Mouse (Mus musculus) spleen, adult 2 months (tissue): ENCODE measurements around the gene Ak8. TPM values are rescaled to one million over a fixed set of nuclear protein-coding genes. Genes with fewer than 3 reads are reported as not detected.

Experiments used
- DNase-seq, 2 experiments: peaks; one replicate each; pipeline versions ENCODE4 v3.0.0 to v3.0.0-alpha.2; 2012 to 2021; ENCODE audit warnings: low spot score in 2 of 2, low read depth in 1 of 2
- H3K27ac ChIP-seq: fragments of 200-500 bp; 2 replicates; pipeline ENCODE4 v1.5.1; 2012; ENCODE audit warnings: low read length, inconsistent platforms; ENCODE audit not compliant: insufficient read depth
- H3K27me3 ChIP-seq: fragments of 200-500 bp; 2 replicates; pipeline ENCODE4 v1.6.1; 2012; ENCODE audit warnings: mild to moderate bottlenecking, moderate library complexity, low read length, inconsistent platforms; ENCODE audit not compliant: control insufficient read depth, insufficient read depth
- H3K36me3 ChIP-seq: fragments of 200-500 bp; 2 replicates; pipeline ENCODE4 v1.6.1; 2012; ENCODE audit warnings: mild to moderate bottlenecking, low read length, inconsistent platforms; ENCODE audit not compliant: control insufficient read depth, insufficient read depth
- H3K4me1 ChIP-seq: fragments of 200-500 bp; 2 replicates; pipeline ENCODE4 v1.6.1; 2011; ENCODE audit warnings: inconsistent platforms; ENCODE audit not compliant: control insufficient read depth, insufficient read depth, insufficient read length
- H3K4me3 ChIP-seq: fragments of 200-500 bp; 2 replicates; pipeline ENCODE4 v1.5.1; 2011; ENCODE audit warnings: mild to moderate bottlenecking, inconsistent platforms; ENCODE audit not compliant: insufficient read depth, insufficient read length; ENCODE audit errors: extremely low read depth
- CTCF ChIP-seq: fragments of 200-500 bp; IDR thresholded peaks from 2 replicates; pipeline ENCODE4 v1.5.1; 2011; ENCODE audit warnings: mild to moderate bottlenecking, inconsistent platforms; ENCODE audit not compliant: insufficient read depth, insufficient read length, insufficient replicate concordance; ENCODE audit errors: extremely low read depth
- POLR2A ChIP-seq: fragments of 200-500 bp; IDR thresholded peaks from 2 replicates; pipeline ENCODE4 v1.6.1; 2011; ENCODE audit warnings: low read depth, low read length, inconsistent platforms
- WGBS: fragments of 180-500 bp; shearing (Covaris S2); methylation state at CpG from one replicate; pipeline ENCODE4 v1.1.7; 2018; 5-methylcytosine and 5-hydroxymethylcytosine counted together
- polyA plus RNA-seq: library from polyadenylated mRNA; depleted of rRNA; stranded (reverse); fragments of >200 nt; gene quantifications from 2 replicates; pipeline ENCODE4 v1.2.3, GENCODE M21; 2012; rRNA removed

Ak8 gene
- polyA plus RNA-seq, 1 experiment, result 0.94 TPM

DNA sequence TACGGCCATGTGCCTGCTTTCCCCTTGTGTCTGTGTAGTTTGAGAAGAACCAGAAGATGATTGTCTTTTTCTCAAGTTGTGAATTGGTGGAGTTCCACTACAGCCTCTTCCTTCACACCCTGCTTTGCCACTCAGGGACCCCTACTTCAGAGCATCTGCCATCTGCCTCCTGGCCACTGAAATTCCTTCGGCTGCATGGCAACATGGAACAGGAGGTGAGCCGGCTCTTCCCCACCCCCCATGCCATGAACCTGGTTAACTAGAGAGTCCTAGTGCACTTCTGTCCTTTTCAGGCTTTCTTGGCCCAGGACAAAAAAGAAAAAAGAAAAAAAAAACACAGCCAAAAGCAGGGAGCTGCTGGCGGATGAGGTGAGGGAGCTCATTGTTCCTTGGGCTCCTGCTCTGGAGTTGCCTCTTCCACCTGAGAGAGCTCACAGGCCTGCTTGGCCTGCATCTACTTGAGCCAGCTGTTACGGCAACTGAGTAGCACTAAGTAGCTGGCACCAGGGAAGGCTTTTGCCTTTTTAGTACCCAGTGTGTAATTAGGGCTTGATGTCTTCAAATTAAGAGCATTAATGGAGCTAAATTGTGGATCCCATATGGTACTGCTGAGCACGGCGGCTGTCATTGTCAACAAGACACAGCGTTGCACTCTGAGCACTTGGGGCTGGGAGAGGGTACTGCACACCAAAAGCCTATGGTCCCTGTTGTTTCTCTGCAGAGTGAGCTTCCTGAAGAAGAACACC, 160.9 kb downstream of the Ak8 start:
- DNase-seq, result no peak
- peaks cover 23% of the 10 kb centered on the region for H3K36me3 ChIP-seq
- no peaks in the 10 kb centered on the region; the same call in 1 of the 2 replicates for H3K4me1 ChIP-seq
- H3K27me3 ChIP-seq, result no peaks in the 10 kb centered on the region
- WGBS, result 94% methylated on average over 8 of the region's 8 CpGs
- H3K27ac ChIP-seq, result no peak overlapping the region
- no peak for TF ChIP-seq POLR2A
- TF ChIP-seq CTCF, result no peak
- H3K4me3 ChIP-seq, result no peak overlapping the region

Other genes starting within 250 kb of the Ak8 start
- gene 1700007K13Rik, start 233.8 kb upstream of the Ak8 start, polyA plus RNA-seq, result not detected in 2 replicates
- 19.9 and 24.2 TPM in 2 replicates for gene Mrps2, start 232.1 kb upstream of the Ak8 start, polyA plus RNA-seq
- 2.9 and 3.7 TPM in 2 replicates for gene Gbgt1, start 203.3 kb upstream of the Ak8 start, polyA plus RNA-seq
- gene Gm10134, start 194.1 kb upstream of the Ak8 start, polyA plus RNA-seq, result 0.46 TPM in 1 of 2 replicates, not detected in the other
- 36.6 and 43.4 TPM in 2 replicates for gene Ralgds, start 187.0 kb upstream of the Ak8 start, polyA plus RNA-seq
- 1,405 and 1,688 TPM in 2 replicates for gene Cel, start 136.8 kb upstream of the Ak8 start, polyA plus RNA-seq
- 13.3 and 15.4 TPM in 2 replicates for gene Gtf3c5, start 116.4 kb upstream of the Ak8 start, polyA plus RNA-seq
- 22.1 and 31.1 TPM in 2 replicates for gene Gfi1b, start 78.2 kb upstream of the Ak8 start, polyA plus RNA-seq
- gene Tsc1, start 58.9 kb upstream of the Ak8 start, polyA plus RNA-seq, result 12.1 and 12.5 TPM in 2 replicates
- 2.4 and 5.0 TPM in 2 replicates for gene Spaca9, start 437 bp upstream of the Ak8 start, polyA plus RNA-seq
- gene Gtf3c4, start 140.2 kb downstream of the Ak8 start, polyA plus RNA-seq, result 6.1 and 6.8 TPM in 2 replicates
- gene Ddx31, start 140.2 kb downstream of the Ak8 start, polyA plus RNA-seq, result 3.6 and 5.2 TPM in 2 replicates
- 0.04 and 0.07 TPM in 2 replicates for gene Barhl1, start 216.5 kb downstream of the Ak8 start, polyA plus RNA-seq